Mouse (Mus musculus) kidney, embryonic 15.5 days (tissue): Measurements from ENCODE around the gene Zdhhc12. TPM values are rescaled to one million over a fixed set of nuclear protein-coding genes. Genes with fewer than 3 reads are reported as not detected.
A peak's percentile ranks its signal among the peaks of the same experiment; 100 is the strongest.

Source experiments
- ATAC-seq: fragments of 200-750 bp; cut with Nextera tagmentation; replicated peaks from 2 replicates; pipeline ENCODE4 v1.8.0; 2017; ENCODE audit warnings: moderate TSS enrichment; ENCODE audit not compliant: low FRiP score
- H3K27ac ChIP-seq: fragments of 300-500 bp; sonication (generic); 2 replicates; pipeline ENCODE4 v1.5.1; 2015; ENCODE audit warnings: mild to moderate bottlenecking, inconsistent platforms
- H3K27me3 ChIP-seq: fragments of 300-500 bp; sonication (generic); 2 replicates; pipeline ENCODE4 v1.6.1; 2015; ENCODE audit warnings: inconsistent platforms
- H3K36me3 ChIP-seq: fragments of 300-500 bp; sonication (generic); 2 replicates; pipeline ENCODE4 v1.6.1; 2015; ENCODE audit warnings: inconsistent platforms
- H3K4me1 ChIP-seq: fragments of 300-500 bp; sonication (generic); 2 replicates; pipeline ENCODE4 v1.6.1; 2015; ENCODE audit warnings: inconsistent platforms
- H3K4me2 ChIP-seq: fragments of 300-500 bp; sonication (generic); 2 replicates; pipeline ENCODE4 v1.6.1; 2015; ENCODE audit warnings: moderate library complexity, mild to moderate bottlenecking, inconsistent platforms
- H3K4me3 ChIP-seq: fragments of 300-500 bp; sonication (generic); replicated peaks from 2 replicates; pipeline ENCODE4 v1.5.1; 2015; ENCODE audit warnings: mild to moderate bottlenecking, inconsistent platforms
- H3K9ac ChIP-seq: fragments of 300-500 bp; sonication (generic); 2 replicates; pipeline ENCODE4 v1.6.1; 2015; ENCODE audit warnings: mild to moderate bottlenecking, inconsistent platforms
- H3K9me3 ChIP-seq: fragments of 300-500 bp; sonication (generic); replicated peaks from 2 replicates; pipeline ENCODE4 v1.6.1; 2016; ENCODE audit warnings: inconsistent platforms
- WGBS: fragments of 180-500 bp; shearing (Covaris S2); methylation state at CpG from one replicate; pipeline ENCODE4 v1.1.7; 2015; ENCODE audit warnings: mixed read lengths; 5-methylcytosine and 5-hydroxymethylcytosine counted together
- polyA plus RNA-seq: library from polyadenylated mRNA; unstranded; fragments of >200 nt; fragmentation: Nextera tagmentation; extraction: Ambion mirVana; gene quantifications from 2 replicates; pipeline ENCODE4 v1.2.1, GENCODE M21; 2015

The Zdhhc12 gene
- polyA plus RNA-seq, 1 experiment from 2014 or later: 37.7 TPM

GRCm38 (mm10) chr2:30042445-30042844, 51.0 kb downstream of the Zdhhc12 start:
- no peak overlapping the region for H3K4me3 ChIP-seq
- 0 out of 2 replicates have a peak, but pooled peaks cover 7% of the 10 kb centered on the region for H3K4me1 ChIP-seq
- H3K9ac ChIP-seq: no peak overlapping the region
- no peak overlapping the region for H3K4me2 ChIP-seq
- peak; percentile 55; the same call in 1 of the 2 replicates for ATAC-seq
- H3K27me3 ChIP-seq: no peaks in the 10 kb centered on the region
- 0 out of 2 replicates have a peak overlapping the region, but pooled peaks have one; percentile 42 for H3K27ac ChIP-seq
- H3K36me3 ChIP-seq: peaks cover 32% of the 10 kb centered on the region; the same call in 1 of the 2 replicates
- no peaks in the 10 kb centered on the region for H3K9me3 ChIP-seq
- 6% methylated on average over 4 of the region's 4 CpGs for WGBS

Other genes with a start within 250 kb of the Zdhhc12 start
- 19.4 and 21.5 TPM in 2 replicates for gene Cercam, start 224.5 kb downstream of the Zdhhc12 start, polyA plus RNA-seq
- 72.9 and 81.5 TPM in 2 replicates for gene Odf2, start 204.4 kb downstream of the Zdhhc12 start, polyA plus RNA-seq
- gene Gle1, start 158.2 kb downstream of the Zdhhc12 start, polyA plus RNA-seq: 60.1 and 65.5 TPM in 2 replicates
- gene Sptan1, start 128.1 kb downstream of the Zdhhc12 start, polyA plus RNA-seq: 82.0 and 103 TPM in 2 replicates
- 34.8 and 40.7 TPM in 2 replicates for gene Wdr34, start 44.8 kb downstream of the Zdhhc12 start, polyA plus RNA-seq
- gene Set, start 36.3 kb downstream of the Zdhhc12 start, polyA plus RNA-seq: 486 and 529 TPM in 2 replicates
- gene Pkn3, start 16.0 kb downstream of the Zdhhc12 start, polyA plus RNA-seq: 11.5 and 13.2 TPM in 2 replicates
- 7.2 and 8.6 TPM in 2 replicates for gene Zer1, start 30.9 kb upstream of the Zdhhc12 start, polyA plus RNA-seq
- 8.2 and 8.9 TPM in 2 replicates for gene Tbc1d13, start 40.1 kb upstream of the Zdhhc12 start, polyA plus RNA-seq
- 19.8 and 20.8 TPM in 2 replicates for gene Endog, start 77.8 kb upstream of the Zdhhc12 start, polyA plus RNA-seq
- gene Spout1, start 84.8 kb upstream of the Zdhhc12 start, polyA plus RNA-seq: 76.3 and 83.0 TPM in 2 replicates
- 9.8 and 10.8 TPM in 2 replicates for gene Kyat1, start 112.2 kb upstream of the Zdhhc12 start, polyA plus RNA-seq
- gene Lrrc8a, start 144.1 kb upstream of the Zdhhc12 start, polyA plus RNA-seq: 40.1 and 41.7 TPM in 2 replicates
- 0.26 and 0.33 TPM in 2 replicates for gene Gm28035, start 146.9 kb upstream of the Zdhhc12 start, polyA plus RNA-seq
- 11.5 and 13.3 TPM in 2 replicates for gene Phyhd1, start 172.6 kb upstream of the Zdhhc12 start, polyA plus RNA-seq
- gene Gm28038, start 187.4 kb upstream of the Zdhhc12 start, polyA plus RNA-seq: not detected in 2 replicates
- gene Dolk, start 192.7 kb upstream of the Zdhhc12 start, polyA plus RNA-seq: 32.9 and 34.0 TPM in 2 replicates
- 35.5 and 42.1 TPM in 2 replicates for gene Nup188, start 192.7 kb upstream of the Zdhhc12 start, polyA plus RNA-seq